Mouse (Mus musculus) thymus, adult 2 months (tissue): ENCODE data around the gene Gm28035.

Experiments
- CTCF ChIP-seq: fragments of 200-500 bp; IDR thresholded peaks from 2 replicates; pipeline ENCODE4 v1.5.1; 2012; ENCODE audit warnings: mild to moderate bottlenecking, control low read depth, low read length, moderate library complexity, borderline replicate concordance; ENCODE audit not compliant: control insufficient read depth, poor library complexity, insufficient read depth; ENCODE audit errors: extremely low read depth
- POLR2A ChIP-seq: fragments of 200-500 bp; IDR thresholded peaks from 2 replicates; pipeline ENCODE4 v1.6.1; 2012; ENCODE audit warnings: mild to moderate bottlenecking, low read length, control low read depth, moderate library complexity; ENCODE audit not compliant: control insufficient read depth, poor library complexity, insufficient read depth; ENCODE audit errors: extremely low read depth

- TF ChIP-seq CTCF = no peak
- no peak for TF ChIP-seq POLR2A
Measured at GRCm38 (mm10) chr2:30198021-30198420, 42.3 kb upstream of the Gm28035 start.
